22 mouse cellular contexts compared by ENCODE assay signal in genomic region chr19:11956636-11957035, GRCm38 (mm10). TPM values are rescaled to one million over a fixed set of nuclear protein-coding genes. Genes with fewer than 3 reads are reported as not detected.
DNase-seq lines count a peak whose midpoint lies in the region; ATAC-seq and TF ChIP-seq lines count a peak whose summit lies in the region.
"Had no signal": no experiment of that assay in that cellular context is flagged by ENCODE, and none has a peak within 500 bp of the region (broad histone marks: within the 10 kb centered on the region; RNA-seq: fewer than 3 reads in every experiment).

No protein-coding gene starts in this region.

- peak overlapping the region; percentile 50 for H3K9ac ChIP-seq in CH12.LX (ENCODE audit: insufficient read depth, low read depth)
- H3K9ac ChIP-seq in intestine, postnatal 0 days (ENCODE audit: low read depth, low read length) = no peak overlapping the region
- H3K9ac ChIP-seq: embryonic facial prominence, embryonic 12.5 days; forebrain, embryonic 13.5 days; forebrain, embryonic 15.5 days; forebrain, postnatal 0 days had no signal

- ATAC-seq in intestine, postnatal 0 days = peak; percentile 76
- ATAC-seq: activated CD4-positive, CD25-positive, alpha-beta regulatory T cell, adult 4 months; CD4-positive, CD25-positive, alpha-beta regulatory T cell, adult 4 months; forebrain, embryonic 13.5 days; forebrain, embryonic 15.5 days; forebrain, postnatal 0 days; Patski had no signal

- H3K27ac ChIP-seq in heart, embryonic 10.5 days = no peak overlapping the region
- peak overlapping the region; percentile 99 for H3K27ac ChIP-seq in CH12.LX (ENCODE audit: insufficient read depth, low read depth)
- no peak overlapping the region for H3K27ac ChIP-seq in intestine, postnatal 0 days (ENCODE audit: low read depth, low read length)
- H3K27ac ChIP-seq: embryonic facial prominence, embryonic 10.5 days; embryonic facial prominence, embryonic 12.5 days; forebrain, embryonic 13.5 days; forebrain, embryonic 15.5 days had no signal

- H3K79me2 ChIP-seq in CH12.LX (replicated peaks; ENCODE audit: control insufficient read depth, extremely low read depth, insufficient read depth, poor library complexity, severe bottlenecking) = no peaks in the 10 kb centered on the region

- H3K4me3 ChIP-seq in heart, embryonic 10.5 days = no peak overlapping the region
- H3K4me3 ChIP-seq in CH12.LX (replicated peaks in 1 of 3; ENCODE audit: low read depth in 2 of 3, low read length in 2 of 3, poor library complexity in 1 of 3) = no peak overlapping the region
- H3K4me3 ChIP-seq in intestine, postnatal 0 days (ENCODE audit: low read depth, low read length) = no peak overlapping the region
- H3K4me3 ChIP-seq: embryonic facial prominence, embryonic 10.5 days; embryonic facial prominence, embryonic 12.5 days; forebrain, embryonic 13.5 days; forebrain, embryonic 15.5 days had no signal

- no peaks in the 10 kb centered on the region for H3K27me3 ChIP-seq in heart, embryonic 10.5 days (ENCODE audit: insufficient read depth, poor library complexity, severe bottlenecking)
- H3K27me3 ChIP-seq in CH12.LX (replicated peaks) = no peaks in the 10 kb centered on the region
- H3K27me3 ChIP-seq in intestine, postnatal 0 days (replicated peaks; ENCODE audit: control insufficient read depth, insufficient read depth, low read length) = no peaks in the 10 kb centered on the region
- H3K27me3 ChIP-seq: embryonic facial prominence, embryonic 12.5 days; forebrain, embryonic 13.5 days; forebrain, embryonic 15.5 days; Patski had no signal

- TF ChIP-seq EP300 in CH12.LX (IDR thresholded peaks at IDR 0.05; ENCODE audit: low read length) = no peak

- 88% methylated on average over 5 of the region's 5 CpGs for WGBS in heart, embryonic 10.5 days
- 65% methylated on average over 5 of the region's 5 CpGs for WGBS in intestine, postnatal 0 days

- dilution Hi-C loops in CH12.LX (cut with MboI; ENCODE audit: extremely low pct_ligation_motif_present, extremely low pct_unique_long_range_greater_than_20kb, low sequenced_read_pairs) = no loop called here

- DNase-seq in heart, adult 11 months = peak; percentile 58
- no peak for DNase-seq in heart, embryonic 10.5 days (ENCODE audit: low spot score)
- no peak for DNase-seq in CH12.LX (ENCODE audit: extremely low read depth)
- DNase-seq in right cerebral cortex, postnatal 25 days = no peak
- DNase-seq: adrenal gland, adult 8-10 months; adrenal gland, postnatal 14 days; adrenal gland, postnatal 36 days; B cell, adult 2 months; cerebellum, adult 11-12 months; cerebellum, adult 2 months; cerebellum, adult 9-10 months; cerebellum, postnatal 10 days; cerebellum, postnatal 25 days; forebrain, postnatal 0 days had no signal

- TF ChIP-seq CTCF in CH12.LX (conservative IDR thresholded peaks at IDR 0.05 in 1 of 2, IDR thresholded peaks at IDR 0.05 in 1 of 2; ENCODE audit: low read depth in 2 of 2, low read length in 2 of 2) = no peak
- no peak for TF ChIP-seq CTCF in intestine, postnatal 0 days (IDR thresholded peaks at IDR 0.05; ENCODE audit: low read depth)

- no peak for TF ChIP-seq POLR2A in CH12.LX (IDR thresholded peaks at IDR 0.05; ENCODE audit: low read depth, low read length)

- no peaks in the 10 kb centered on the region for H3K36me3 ChIP-seq in heart, embryonic 10.5 days
- H3K36me3 ChIP-seq in CH12.LX (replicated peaks in 1 of 2; ENCODE audit: control insufficient read depth in 1 of 2, insufficient read depth in 1 of 2, low read length in 1 of 2) = no peaks in the 10 kb centered on the region
- no peaks in the 10 kb centered on the region for H3K36me3 ChIP-seq in intestine, postnatal 0 days (ENCODE audit: control insufficient read depth, insufficient read depth)
- H3K36me3 ChIP-seq: embryonic facial prominence, embryonic 10.5 days; embryonic facial prominence, embryonic 12.5 days; forebrain, embryonic 15.5 days had no signal

- H3K4me2 ChIP-seq in CH12.LX (ENCODE audit: insufficient read depth, low read depth, poor library complexity, severe bottlenecking) = peak overlapping the region; percentile 57; the same call in 1 of the 2 replicates
- H3K4me2 ChIP-seq in intestine, postnatal 0 days (replicated peaks; ENCODE audit: low read depth) = no peak overlapping the region
- H3K4me2 ChIP-seq: embryonic facial prominence, embryonic 12.5 days; forebrain, embryonic 13.5 days; forebrain, embryonic 15.5 days had no signal

- in situ Hi-C loops in CH12.LX (cut with MboI; ENCODE audit: low pct_ligation_motif_present, low pct_unique_long_range_greater_than_20kb, low sequenced_read_pairs) = loop anchor here (25.0 kb wide), 1 partner anchor 344 kb away; the partner anchor contains the start of genes Ms4a2 and Ms4a6d

- no peak for TF ChIP-seq RAD21 in CH12.LX (IDR thresholded peaks at IDR 0.05; ENCODE audit: low read depth, low read length)

- H3K4me1 ChIP-seq in heart, embryonic 10.5 days = peaks cover 4% of the 10 kb centered on the region; the same call in 1 of the 2 replicates
- H3K4me1 ChIP-seq in CH12.LX (ENCODE audit: control insufficient read depth in 1 of 2, insufficient read depth in 2 of 2) = peaks cover 9 to 13% of the 10 kb centered on the region in 2 experiments
- no peaks in the 10 kb centered on the region for H3K4me1 ChIP-seq in intestine, postnatal 0 days (replicated peaks; ENCODE audit: control insufficient read depth, insufficient read depth, low read length)
- H3K4me1 ChIP-seq: embryonic facial prominence, embryonic 10.5 days; embryonic facial prominence, embryonic 12.5 days; forebrain, embryonic 13.5 days; forebrain, embryonic 15.5 days had no signal

- no peaks in the 10 kb centered on the region for H3K9me3 ChIP-seq in heart, embryonic 10.5 days
- H3K9me3 ChIP-seq in CH12.LX (replicated peaks; ENCODE audit: low read length) = no peaks in the 10 kb centered on the region
- no peaks in the 10 kb centered on the region for H3K9me3 ChIP-seq in intestine, postnatal 0 days (ENCODE audit: control insufficient read depth)
- H3K9me3 ChIP-seq: embryonic facial prominence, embryonic 10.5 days; embryonic facial prominence, embryonic 12.5 days; forebrain, embryonic 13.5 days; forebrain, embryonic 15.5 days had no signal

TF ChIP-seq in CH12.LX, 34 proteins besides CTCF, POLR2A, EP300 and RAD21:
- no peak for TF ChIP-seq JUND (conservative IDR thresholded peaks at IDR 0.05; ENCODE audit: low read depth, low read length)
- no peak for TF ChIP-seq JUN (IDR thresholded peaks at IDR 0.05; ENCODE audit: insufficient read depth, low read depth, low read length)
- TF ChIP-seq NELFE (IDR thresholded peaks at IDR 0.05; ENCODE audit: low read depth, low read length) = no peak
- TF ChIP-seq MXI1 (IDR thresholded peaks at IDR 0.05; ENCODE audit: low read depth, low read length) = no peak
- no peak for TF ChIP-seq ZNF384 (IDR thresholded peaks at IDR 0.05; ENCODE audit: low read depth, low read length)
- no peak for TF ChIP-seq CHD1 (IDR thresholded peaks at IDR 0.05; ENCODE audit: low read depth, low read length)
- TF ChIP-seq USF1 (IDR thresholded peaks at IDR 0.05; ENCODE audit: low read depth, low read length) = no peak
- no peak for TF ChIP-seq MEF2A (IDR thresholded peaks at IDR 0.05; ENCODE audit: borderline replicate concordance, low read depth, low read length)
- TF ChIP-seq SIN3A (IDR thresholded peaks at IDR 0.05; ENCODE audit: low read length) = no peak
- no peak for TF ChIP-seq GABPA (IDR thresholded peaks at IDR 0.05; ENCODE audit: insufficient replicate concordance, low read depth, low read length)
- no peak for TF ChIP-seq PAX5 (IDR thresholded peaks at IDR 0.05; ENCODE audit: low read length)
- no peak for TF ChIP-seq POLR2AphosphoS2 (IDR thresholded peaks at IDR 0.05; ENCODE audit: low read depth, low read length)
- no peak for TF ChIP-seq MAX (IDR thresholded peaks at IDR 0.05; ENCODE audit: low read length)

RNA-seq across cellular contexts. Expression of gene Osbp, which starts 9.1 kb away (rescaled TPM):
- polyA plus RNA-seq in heart, embryonic 10.5 days (2016; fragmentation: Nextera tagmentation; extraction: Ambion mirVana) = 4.7 and 5.8 TPM in 2 replicates
- total RNA-seq in CH12.LX (2012; rRNA removed) = 17.7 and 20.6 TPM in 2 replicates
- 21.1 and 21.4 TPM in 2 replicates for total RNA-seq in CH12.LX (2014; rRNA removed)
- 24.7 and 25.0 TPM in 2 replicates for polyA plus RNA-seq in CH12.LX (2012; ENCODE audit: insufficient read length, low read depth)
- polyA plus RNA-seq in intestine, postnatal 0 days (2015; fragmentation: Nextera tagmentation; extraction: Ambion mirVana) = 6.2 and 6.9 TPM in 2 replicates

RNA-seq across cellular contexts. Expression of gene Patl1, which starts 44.4 kb away (rescaled TPM):
- polyA plus RNA-seq in heart, embryonic 10.5 days (2016; fragmentation: Nextera tagmentation; extraction: Ambion mirVana) = 19.8 and 20.6 TPM in 2 replicates
- total RNA-seq in CH12.LX (2012; rRNA removed) (8.2 and 8.5 TPM in 2 replicates), CH12.LX (2014; rRNA removed) (10.0 and 12.0 TPM in 2 replicates)
- polyA plus RNA-seq in CH12.LX (2012; ENCODE audit: insufficient read length, low read depth) = 35.9 and 40.8 TPM in 2 replicates
- polyA plus RNA-seq in intestine, postnatal 0 days (2015; fragmentation: Nextera tagmentation; extraction: Ambion mirVana) = 8.4 and 9.3 TPM in 2 replicates
